Mouse (Mus musculus) left cerebral cortex, adult 8-10 months (tissue): ENCODE measurements around the gene Smok3c. TPM values are rescaled to one million over a fixed set of nuclear protein-coding genes. Genes with fewer than 3 reads are reported as not detected.
"Not testable (repeated sequence)": the region's sequence is repeated elsewhere in the genome, so short reads cannot be mapped to it uniquely, and the experiment has no call there.

Experiments
- DNase-seq, 2 experiments: peaks; one replicate each; pipeline ENCODE4 v3.0.0; 2022; ENCODE audit warnings: low spot score in 2 of 2
- total RNA-seq, 4 experiments: library from RNA; stranded (reverse); gene quantifications; 2 replicates each; pipeline ENCODE4 v1.2.4; 2022

Smok3c gene
- total RNA-seq, 4 experiments from 2014 or later: not detected

DNA sequence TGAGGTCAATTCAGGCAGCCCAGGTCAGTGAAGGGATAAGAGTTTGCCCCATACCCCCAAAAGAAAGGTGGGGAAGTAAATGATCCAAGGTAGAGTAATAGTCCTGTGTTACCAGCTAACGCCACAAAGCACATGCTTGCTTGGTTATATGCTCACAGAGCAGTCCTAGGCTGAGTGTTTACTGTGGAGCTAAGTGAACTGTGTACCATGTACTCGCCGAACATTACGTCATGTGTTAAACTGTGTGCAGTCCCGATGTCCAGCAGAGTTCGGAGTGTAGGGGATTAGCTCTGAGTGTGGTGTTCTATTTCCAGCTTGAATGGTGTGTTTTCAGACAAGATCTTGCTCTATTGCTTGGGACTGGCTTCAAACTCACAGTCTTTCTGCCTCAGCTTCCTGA, 41.5 kb downstream of the Smok3c start:
- no peak for DNase-seq

DNA sequence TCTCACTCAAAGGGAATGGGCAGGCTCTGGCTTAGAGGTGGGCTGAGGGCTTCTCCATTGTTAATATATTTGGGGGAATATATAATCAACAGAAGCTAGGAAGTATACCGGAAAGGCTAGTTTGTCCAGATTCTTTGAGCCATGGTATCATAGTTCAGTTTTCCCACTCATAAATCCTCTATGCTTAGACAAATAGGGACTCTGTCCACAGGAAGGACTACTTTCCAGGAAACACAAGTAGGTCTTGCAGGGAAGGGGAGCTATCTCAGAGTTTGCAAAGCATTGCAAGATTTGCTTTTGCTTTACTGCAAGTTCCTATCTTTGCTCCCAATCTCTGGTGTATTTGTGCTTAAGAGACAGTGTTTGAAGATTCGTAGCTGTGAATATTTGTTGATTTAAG, 52.0 kb downstream of the Smok3c start:
- DNase-seq: no peak

DNA sequence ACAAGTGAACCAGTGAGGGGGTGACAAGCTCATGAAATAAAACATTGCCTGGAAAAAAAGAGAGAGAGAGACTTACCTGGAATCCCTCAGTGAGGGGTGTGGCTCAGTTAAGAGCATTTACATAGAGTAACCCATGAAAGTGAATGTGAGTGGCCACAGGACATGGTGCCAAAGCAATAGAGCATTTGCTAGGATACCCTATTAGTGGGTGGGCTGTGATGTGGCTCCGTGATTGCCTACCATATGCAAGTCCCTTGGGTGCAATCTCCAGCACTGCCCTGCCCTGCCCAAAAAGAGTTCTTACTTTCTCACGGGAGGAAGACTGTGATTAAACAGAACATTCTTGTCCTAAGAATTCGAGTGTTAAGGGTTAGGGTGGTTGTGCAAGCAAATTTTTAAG, 54.1 kb downstream of the Smok3c start:
- DNase-seq: no peak

GRCm38 (mm10) chr5:138109847-138110396, 56.9 kb downstream of the Smok3c start:
- DNase-seq: not testable (repeated sequence)

Other genes with a start within 250 kb of the Smok3c start
- 1 to 10 TPM in 3 of 4 experiments, under 1 TPM in 1; 0.91 to 2.6 (median 1.8) TPM for gene Pilra, start 216.9 kb upstream of the Smok3c start, total RNA-seq
- gene Pilrb1, start 195.1 kb upstream of the Smok3c start, total RNA-seq: not detected
- not detected for gene Pilrb2, start 181.4 kb upstream of the Smok3c start, total RNA-seq
- gene Cyp3a13, start 131.6 kb upstream of the Smok3c start, total RNA-seq: under 1 TPM; 0.37 to 0.59 (median 0.51) TPM
- gene Gjc3, start 90.1 kb upstream of the Smok3c start, total RNA-seq: 10 to 100 TPM; 22.7 to 28.6 (median 25.6) TPM
- not detected for gene Azgp1, start 71.7 kb upstream of the Smok3c start, total RNA-seq
- gene Smok3a, start 31.9 kb upstream of the Smok3c start, total RNA-seq: not detected
- gene Smok3b, start 31.8 kb upstream of the Smok3c start, total RNA-seq: not detected
- gene Zkscan1, start 31.9 kb downstream of the Smok3c start, total RNA-seq: 10 to 100 TPM; 39.6 to 44.7 (median 42.9) TPM
- 10 to 100 TPM; 15.9 to 17.8 (median 16.3) TPM for gene Zscan21, start 63.7 kb downstream of the Smok3c start, total RNA-seq
- 10 to 100 TPM; 11.6 to 14.0 (median 13.4) TPM for gene Zfp113, start 102.5 kb downstream of the Smok3c start, total RNA-seq
- gene Cops6, start 107.9 kb downstream of the Smok3c start, total RNA-seq: 100 to 1,000 TPM; 133 to 147 (median 144) TPM
- gene Ap4m1, start 118.8 kb downstream of the Smok3c start, total RNA-seq: 10 to 100 TPM; 21.6 to 28.1 (median 24.0) TPM
- gene Mcm7, start 119.2 kb downstream of the Smok3c start, total RNA-seq: 10 to 100 TPM; 15.2 to 17.9 (median 15.9) TPM
- 10 to 100 TPM; 34.6 to 42.1 (median 38.8) TPM for gene Taf6, start 134.3 kb downstream of the Smok3c start, total RNA-seq
- gene Cnpy4, start 134.3 kb downstream of the Smok3c start, total RNA-seq: 10 to 100 TPM; 11.7 to 14.7 (median 12.5) TPM
- gene Mblac1, start 141.1 kb downstream of the Smok3c start, total RNA-seq: 1 to 10 TPM; 7.4 to 9.1 (median 8.5) TPM
- under 1 TPM in 3 of 4 experiments, not detected in 1; 0.19 to 0.23 (median 0.22) TPM for gene Nxpe5, start 172.7 kb downstream of the Smok3c start, total RNA-seq
- gene Lamtor4, start 202.3 kb downstream of the Smok3c start, total RNA-seq: 10 to 100 TPM; 50.8 to 61.6 (median 55.1) TPM
- gene BC037034, start 210.8 kb downstream of the Smok3c start, total RNA-seq: 10 to 100 TPM; 60.5 to 70.0 (median 66.1) TPM
- gene Gal3st4, start 219.6 kb downstream of the Smok3c start, total RNA-seq: 1 to 10 TPM; 2.8 to 5.2 (median 3.9) TPM
- not detected for gene Gm43720, start 226.8 kb downstream of the Smok3c start, total RNA-seq
- gene Gpc2, start 226.8 kb downstream of the Smok3c start, total RNA-seq: 1 to 10 TPM in 3 of 4 experiments, under 1 TPM in 1; 0.94 to 1.7 (median 1.3) TPM
- 1 to 10 TPM in 2 of 4 experiments, under 1 TPM in 2; 0.36 to 1.2 (median 0.89) TPM for gene Stag3, start 227.0 kb downstream of the Smok3c start, total RNA-seq